Mouse (Mus musculus): ENCODE results near the gene Olfr1281.

- TF ChIP-seq POLR2A (IDR thresholded peaks at IDR 0.05; ENCODE audit: low read depth, low read length) (no peak), CTCF (IDR thresholded peaks at IDR 0.05; ENCODE audit: extremely low read depth, insufficient read length, insufficient replicate concordance, low read depth, low read length) (no peak)
Measured at GRCm38 (mm10) chr2:111326220-111326619, at the start of gene Olfr1281.

All from small intestine, adult 2 months (tissue).